Mouse (Mus musculus) lung, postnatal 0 days (tissue): ENCODE data around the gene Itgb4. TPM values are rescaled to one million over a fixed set of nuclear protein-coding genes. Genes with fewer than 3 reads are reported as not detected.
A peak's percentile ranks its signal among the peaks of the same experiment; 100 is the strongest.

Experiments
- ATAC-seq: fragments of 200-750 bp; cut with Nextera tagmentation; 2 replicates; pipeline ENCODE4 v1.8.0; 2017; ENCODE audit warnings: moderate library complexity
- DNase-seq: peaks from one replicate; pipeline ENCODE4 v3.0.0-alpha.2; 2016; ENCODE audit warnings: low spot score
- H3K27ac ChIP-seq: fragments of 300-500 bp; sonication (generic); 2 replicates; pipeline ENCODE4 v1.5.1; 2014; ENCODE audit warnings: antibody characterized with exemption, mild to moderate bottlenecking, low read length, mixed read lengths
- H3K27me3 ChIP-seq: fragments of 300-500 bp; sonication (generic); replicated peaks from 2 replicates; pipeline ENCODE4 v1.6.1; 2014; ENCODE audit warnings: low read length, mixed read lengths; ENCODE audit not compliant: insufficient read depth
- H3K36me3 ChIP-seq: fragments of 300-500 bp; sonication (generic); 2 replicates; pipeline ENCODE4 v1.6.1; 2014; ENCODE audit warnings: low read length, mixed read lengths; ENCODE audit not compliant: insufficient read depth
- H3K4me1 ChIP-seq: fragments of 300-500 bp; sonication (generic); 2 replicates; pipeline ENCODE4 v1.6.1; 2014; ENCODE audit warnings: antibody characterized with exemption, low read depth, low read length, mixed read lengths; ENCODE audit not compliant: insufficient read depth
- H3K4me2 ChIP-seq: fragments of 300-500 bp; sonication (generic); replicated peaks from 2 replicates; pipeline ENCODE4 v1.6.1; 2014; ENCODE audit warnings: low read depth, mild to moderate bottlenecking, low read length, moderate library complexity, mixed read lengths
- H3K4me3 ChIP-seq: fragments of 300-500 bp; sonication (generic); 2 replicates; pipeline ENCODE4 v1.5.1; 2014; ENCODE audit warnings: low read depth, low read length
- H3K9ac ChIP-seq: fragments of 300-500 bp; sonication (generic); replicated peaks from 2 replicates; pipeline ENCODE4 v1.6.1; 2014; ENCODE audit warnings: low read depth, mild to moderate bottlenecking
- H3K9me3 ChIP-seq: fragments of 300-500 bp; sonication (generic); 2 replicates; pipeline ENCODE4 v1.6.1; 2016; ENCODE audit warnings: low read length, mixed read lengths
- CTCF ChIP-seq: IDR thresholded peaks from 2 replicates; pipeline ENCODE4 v1.5.1; 2016; ENCODE audit warnings: antibody characterized with exemption, mild to moderate bottlenecking
- EP300 ChIP-seq: IDR thresholded peaks from 2 replicates; pipeline ENCODE4 v1.6.1; 2016; ENCODE audit warnings: antibody characterized with exemption, mild to moderate bottlenecking, control low read depth
- WGBS: fragments of 180-500 bp; shearing (Covaris S2); extraction: QIAGEN DNeasy Blood & Tissue Kit; methylation state at CpG from one replicate; pipeline ENCODE4 v1.1.7; 2014; 5-methylcytosine and 5-hydroxymethylcytosine counted together
- polyA plus RNA-seq: library from polyadenylated mRNA; unstranded; fragments of >200 nt; fragmentation: Nextera tagmentation; extraction: Ambion mirVana; gene quantifications from 2 replicates; pipeline ENCODE4 v1.2.1, GENCODE M21; 2015

The Itgb4 gene
- polyA plus RNA-seq, 1 experiment from 2014 or later, result 4.2 TPM

GRCm38 (mm10) chr11:116036671-116037070, 62.2 kb downstream of the Itgb4 start:
- 0 out of 2 replicates have a peak, but pooled peaks cover 4% of the 10 kb centered on the region for H3K36me3 ChIP-seq
- TF ChIP-seq EP300 (no peak), CTCF (no peak)
- H3K4me3 ChIP-seq, result no peak overlapping the region
- H3K9ac ChIP-seq, result no peak overlapping the region
- ATAC-seq, result no peak
- no peaks in the 10 kb centered on the region for H3K9me3 ChIP-seq
- WGBS, result 84% methylated on average over 3 of the region's 3 CpGs
- H3K4me1 ChIP-seq, result 0 out of 2 replicates have a peak, but pooled peaks cover under 1% of the 10 kb centered on the region
- H3K27ac ChIP-seq, result no peak overlapping the region
- DNase-seq, result no peak
- H3K4me2 ChIP-seq, result no peak overlapping the region
- H3K27me3 ChIP-seq, result no peaks in the 10 kb centered on the region

GRCm38 (mm10) chr11:116037826-116038225, 63.3 kb downstream of the Itgb4 start:
- Histone ChIP-seq H3K9ac (no peak overlapping the region), H3K9me3 (no peaks in the 10 kb centered on the region), H3K4me3 (no peak overlapping the region), H3K4me2 (no peak overlapping the region), H3K4me1 (no peaks in the 10 kb centered on the region), H3K27me3 (no peaks in the 10 kb centered on the region), H3K36me3 (0 out of 2 replicates have a peak, but pooled peaks cover 4% of the 10 kb centered on the region), H3K27ac (no peak overlapping the region)
- TF ChIP-seq CTCF (no peak), EP300 (no peak)
- ATAC-seq (no peak), DNase-seq (no peak)
- WGBS, result 93% methylated on average over 9 of the region's 9 CpGs

GRCm38 (mm10) chr11:116040593-116040992, 66.1 kb downstream of the Itgb4 start:
- TF ChIP-seq EP300, result no peak
- TF ChIP-seq CTCF, result no peak
- peaks cover 7% of the 10 kb centered on the region; the same call in 1 of the 2 replicates for H3K36me3 ChIP-seq
- ATAC-seq, result no peak

GRCm38 (mm10) chr11:116041833-116042232, 67.3 kb downstream of the Itgb4 start:
- H3K27ac ChIP-seq, result no peak overlapping the region
- DNase-seq, result no peak
- no peak for ATAC-seq
- no peak overlapping the region for H3K4me2 ChIP-seq
- no peaks in the 10 kb centered on the region for H3K4me1 ChIP-seq
- no peaks in the 10 kb centered on the region for H3K9me3 ChIP-seq
- H3K9ac ChIP-seq, result no peak overlapping the region
- no peaks in the 10 kb centered on the region for H3K27me3 ChIP-seq
- H3K36me3 ChIP-seq, result peaks cover 10% of the 10 kb centered on the region; the same call in 1 of the 2 replicates
- 98% methylated on average over 2 of the region's 2 CpGs for WGBS
- no peak overlapping the region for H3K4me3 ChIP-seq
- no peak for TF ChIP-seq EP300
- peak; percentile 15 for TF ChIP-seq CTCF

More at GRCm38 (mm10) chr11:116040593-116040992, 66.1 kb downstream of the Itgb4 start:
- H3K4me3 ChIP-seq, result no peak overlapping the region
- no peaks in the 10 kb centered on the region for H3K9me3 ChIP-seq
- WGBS, result 76% methylated on average over 6 of the region's 6 CpGs
- DNase-seq, result no peak
- no peaks in the 10 kb centered on the region for H3K4me1 ChIP-seq
- no peaks in the 10 kb centered on the region for H3K27me3 ChIP-seq
- H3K9ac ChIP-seq, result no peak overlapping the region
- no peak overlapping the region for H3K27ac ChIP-seq
- H3K4me2 ChIP-seq, result no peak overlapping the region

GRCm38 (mm10) chr11:116042372-116043138, 68.0 kb downstream of the Itgb4 start:
- no peaks in the 10 kb centered on the region for H3K27me3 ChIP-seq
- H3K9ac ChIP-seq, result no peak overlapping the region
- WGBS, result 72% methylated on average over 5 of the region's 5 CpGs
- H3K9me3 ChIP-seq, result no peaks in the 10 kb centered on the region
- TF ChIP-seq EP300 (no peak), CTCF (no peak)
- H3K4me3 ChIP-seq, result no peak overlapping the region
- 0 out of 2 replicates have a peak overlapping the region, but pooled peaks have one; percentile 6 for H3K27ac ChIP-seq
- H3K4me2 ChIP-seq, result no peak overlapping the region
- peaks cover 12% of the 10 kb centered on the region; the same call in 1 of the 2 replicates for H3K36me3 ChIP-seq
- ATAC-seq (no peak), DNase-seq (no peak)
- no peaks in the 10 kb centered on the region for H3K4me1 ChIP-seq

GRCm38 (mm10) chr11:116043286-116043685, 68.8 kb downstream of the Itgb4 start:
- H3K4me3 ChIP-seq, result no peak overlapping the region
- H3K9me3 ChIP-seq, result no peaks in the 10 kb centered on the region
- H3K9ac ChIP-seq, result no peak overlapping the region
- no peaks in the 10 kb centered on the region for H3K4me1 ChIP-seq
- no peak overlapping the region for H3K27ac ChIP-seq
- H3K36me3 ChIP-seq, result peaks cover 19% of the 10 kb centered on the region; the same call in 1 of the 2 replicates
- TF ChIP-seq CTCF (no peak), EP300 (no peak)
- H3K4me2 ChIP-seq, result no peak overlapping the region
- no peak for ATAC-seq
- DNase-seq, result no peak
- WGBS, result 100% methylated on average over 1 of the region's 1 CpGs
- no peaks in the 10 kb centered on the region for H3K27me3 ChIP-seq
